Mouse (Mus musculus): ENCODE results near the gene Metrnl.

The Metrnl gene

DNA sequence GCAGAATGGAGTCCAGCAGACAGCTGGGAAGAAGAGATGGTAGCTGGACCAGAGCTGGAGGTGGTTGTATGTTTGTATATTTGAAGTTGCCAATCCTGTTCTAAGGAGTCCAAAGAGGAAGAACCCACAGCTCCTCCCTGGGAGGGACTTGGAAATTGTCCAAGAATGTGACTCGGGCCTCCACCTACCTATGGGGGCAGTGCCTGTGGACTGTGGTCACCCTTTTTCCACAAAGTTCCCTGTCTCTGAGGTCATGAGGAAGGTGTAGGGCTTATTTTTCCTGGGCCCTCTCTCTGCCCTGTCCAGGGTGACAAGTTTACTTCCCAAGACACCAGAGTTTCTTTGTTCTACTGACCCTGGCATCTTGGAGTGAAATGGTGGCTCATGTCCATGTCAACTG lies 39.6 kb downstream of the Metrnl start:
- no peak for DNase-seq

DNA sequence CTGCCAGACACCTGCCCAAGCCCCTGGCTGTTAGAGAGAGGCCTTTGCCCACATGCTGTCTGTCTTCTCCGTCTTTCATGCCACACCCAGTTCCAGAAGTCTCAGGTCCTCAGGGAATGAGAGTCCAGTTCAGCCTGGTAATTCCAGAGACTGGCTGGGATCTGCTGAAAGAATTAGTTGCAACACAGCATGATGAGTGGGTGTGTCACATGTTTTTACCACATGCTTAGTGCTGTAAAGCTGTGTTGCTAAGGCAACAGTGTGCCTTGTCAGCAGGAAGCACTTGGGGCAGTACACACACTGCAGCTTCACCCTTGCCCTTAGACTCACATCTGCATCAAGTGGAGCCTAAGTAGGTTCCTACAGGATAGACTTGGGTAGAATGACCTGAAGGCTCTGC lies 40.1 kb downstream of the Metrnl start:
- DNase-seq: no peak

DNA sequence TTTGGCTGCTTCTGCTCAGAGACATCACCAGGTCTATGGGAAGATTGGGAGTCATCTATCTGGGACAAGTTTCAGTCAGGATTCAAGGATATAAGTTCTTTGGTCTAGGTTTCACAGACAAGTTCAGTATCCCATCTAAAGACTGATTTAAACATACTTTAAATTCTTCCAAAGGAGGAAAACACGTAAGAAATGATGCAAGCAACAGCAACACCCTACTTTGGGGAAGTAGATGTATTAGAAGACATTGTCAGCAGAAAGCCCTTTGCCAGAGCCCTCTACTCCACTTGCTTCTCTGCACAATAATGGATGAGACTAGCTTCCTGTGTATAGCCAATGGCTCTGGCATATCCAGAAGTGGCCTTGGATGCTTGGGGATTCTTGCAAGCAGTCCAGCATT lies 41.8 kb downstream of the Metrnl start:
- DNase-seq: no peak

DNA sequence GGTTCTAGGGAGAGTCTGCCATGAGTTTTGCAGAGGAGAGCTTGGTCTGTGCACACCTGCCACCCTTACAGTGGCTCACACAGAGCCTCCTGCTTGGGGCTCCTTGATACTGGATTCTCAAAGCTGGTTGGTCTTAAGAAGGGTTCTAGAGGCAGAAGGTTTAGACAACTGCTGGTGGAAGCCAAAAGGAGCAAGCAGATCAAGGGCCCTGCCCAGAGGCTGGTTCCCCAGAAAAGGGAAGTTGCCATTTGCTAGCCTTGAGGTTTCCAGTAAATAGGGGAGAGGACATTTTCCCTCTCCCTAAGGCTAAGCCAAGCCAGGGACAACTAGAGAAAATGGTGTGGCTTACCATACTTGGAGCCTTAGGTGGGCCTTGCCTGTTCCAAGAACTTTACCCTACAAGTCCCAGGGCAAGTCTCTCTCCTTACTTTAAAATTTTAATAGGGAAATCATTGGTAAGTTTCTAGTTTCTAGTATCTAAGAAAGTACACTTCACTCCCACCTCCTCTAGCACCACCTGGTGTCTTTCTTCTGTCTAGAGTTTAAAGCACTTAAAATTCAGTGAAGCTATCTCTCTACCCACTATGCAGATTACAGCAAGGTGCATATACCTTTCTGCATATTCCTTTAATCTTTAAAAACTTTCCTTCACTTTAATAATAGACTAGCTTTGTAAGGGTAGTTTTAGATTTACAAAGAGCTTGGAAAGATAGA lies 42.7 kb downstream of the Metrnl start:
- no peak for DNase-seq

DNA sequence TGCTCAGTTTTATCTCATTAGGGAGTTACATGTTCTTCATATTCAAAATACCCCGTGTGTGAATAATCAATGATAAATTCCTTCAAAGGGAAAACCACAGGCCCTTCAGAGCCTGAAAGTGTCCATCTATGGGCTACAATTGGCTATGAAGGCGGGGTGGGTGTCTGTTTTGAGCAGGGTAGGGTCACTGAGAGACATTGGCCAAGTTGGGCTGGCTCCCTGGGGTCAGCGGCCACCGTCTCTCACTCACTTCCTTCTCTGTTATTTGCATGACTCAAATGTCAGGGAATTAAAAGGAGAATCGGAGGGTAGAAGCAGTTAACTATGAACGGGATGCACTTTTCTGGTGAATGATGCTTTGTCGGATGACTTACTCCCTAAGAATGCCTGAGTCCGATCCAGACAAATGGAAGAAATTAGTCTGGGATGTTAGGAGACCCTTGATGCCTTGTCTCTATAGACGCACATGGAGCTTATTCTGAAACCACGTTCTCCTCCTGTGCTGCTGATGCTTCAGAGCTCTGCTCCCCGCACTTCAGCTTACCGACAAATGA lies 45.7 kb downstream of the Metrnl start:
- no peak for DNase-seq

DNA sequence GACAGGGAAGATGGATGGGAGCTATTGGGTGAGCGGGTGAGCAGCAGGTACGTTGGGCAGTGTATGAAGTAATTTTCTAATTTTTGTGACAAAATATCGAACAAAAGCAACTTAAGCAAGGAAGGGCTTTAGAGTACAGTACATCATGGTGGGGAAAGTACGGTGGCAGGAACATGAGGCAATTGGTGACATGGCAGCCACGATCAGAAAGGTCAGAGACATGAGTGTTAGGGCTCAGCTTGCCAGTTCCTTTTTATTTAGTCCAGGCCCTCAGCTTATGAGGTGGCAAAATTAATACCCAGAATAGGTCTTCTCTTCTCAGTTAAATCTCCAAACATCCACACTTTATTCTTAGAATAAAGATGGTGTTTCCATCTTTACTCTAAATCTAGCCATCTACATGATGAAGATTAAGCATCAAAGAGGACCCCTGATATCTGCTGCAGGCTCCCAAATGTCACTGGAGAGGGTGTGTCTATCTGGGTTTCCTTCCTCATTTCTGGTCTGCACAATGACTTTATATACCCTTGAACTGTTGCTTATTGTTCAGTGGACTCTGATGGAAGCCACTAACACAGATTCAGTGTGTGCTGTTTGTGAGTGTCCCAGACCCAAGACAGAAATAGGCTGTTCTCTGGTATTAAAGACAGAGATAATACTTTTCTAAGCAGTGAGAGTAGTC lies 46.8 kb downstream of the Metrnl start:
- DNase-seq: no peak
